Mouse (Mus musculus) adipocyte (in vitro differentiated cells): ENCODE data around the gene Fcer1g.

Experiments used
- DNase-seq: peaks from one replicate; pipeline ENCODE4 v3.0.0-alpha.2; 2016; ENCODE audit warnings: low spot score

Fcer1g gene

GRCm38 (mm10) chr1:171234126-171234525 is at the start of gene Fcer1g:
Gene Fcer1g (minus strand): TSS chr1:171234365.
- DNase-seq, result no peak

GRCm38 (mm10) chr1:171283188-171284160 is 49.3 kb upstream of the Fcer1g start:
- no peak for DNase-seq

- no peak for DNase-seq
Measured at GRCm38 (mm10) chr1:171282086-171282805, 48.1 kb upstream of the Fcer1g start.

GRCm38 (mm10) chr1:171281528-171281923 is 47.4 kb upstream of the Fcer1g start:
- DNase-seq, result peak; percentile 92

GRCm38 (mm10) chr1:171280916-171281527 is 46.9 kb upstream of the Fcer1g start, which contains the start of gene Ppox:
Gene Ppox (minus strand): TSS chr1:171281186.
- DNase-seq, result peak; percentile 99

- DNase-seq, result no peak
Measured at GRCm38 (mm10) chr1:171280250-171280915, 46.2 kb upstream of the Fcer1g start.

GRCm38 (mm10) chr1:171279721-171280120 is 45.6 kb upstream of the Fcer1g start:
- DNase-seq, result no peak

- DNase-seq, result no peak
Measured at GRCm38 (mm10) chr1:171279012-171279705, 45.0 kb upstream of the Fcer1g start.

GRCm38 (mm10) chr1:171278436-171278835 is 44.3 kb upstream of the Fcer1g start:
- DNase-seq, result no peak

- no peak for DNase-seq
Measured at GRCm38 (mm10) chr1:171277736-171278135, 43.6 kb upstream of the Fcer1g start.

GRCm38 (mm10) chr1:171276110-171276748 is 42.1 kb upstream of the Fcer1g start:
- no peak for DNase-seq

GRCm38 (mm10) chr1:171275144-171275734 is 41.1 kb upstream of the Fcer1g start:
- no peak for DNase-seq

GRCm38 (mm10) chr1:171274171-171274570 is 40.0 kb upstream of the Fcer1g start:
- no peak for DNase-seq

GRCm38 (mm10) chr1:171272086-171272485 is 37.9 kb upstream of the Fcer1g start:
- DNase-seq, result no peak

GRCm38 (mm10) chr1:171271622-171272021 is 37.5 kb upstream of the Fcer1g start:
- no peak for DNase-seq

- DNase-seq, result no peak
Measured at GRCm38 (mm10) chr1:171271196-171271595, 37.0 kb upstream of the Fcer1g start.

GRCm38 (mm10) chr1:171270573-171270900 is 36.4 kb upstream of the Fcer1g start:
- DNase-seq, result no peak

- peak; percentile 77 for DNase-seq
Measured at GRCm38 (mm10) chr1:171269848-171270572, 35.8 kb upstream of the Fcer1g start, which contains the start of gene B4galt3. Gene B4galt3 (plus strand): TSS chr1:171270328.

- peak; percentile 38 for DNase-seq
Measured at GRCm38 (mm10) chr1:171268341-171268740, 34.2 kb upstream of the Fcer1g start.
